ENCODE assay signal across 11 mouse cellular contexts in genomic region chr2:170307589-170308021, GRCm38 (mm10).
DNase-seq lines count a peak whose midpoint lies in the region; ATAC-seq lines count a peak whose summit lies in the region.
"Had no signal": no experiment of that assay in that cellular context is flagged by ENCODE, and none has a peak within 500 bp of the region (broad histone marks: within the 10 kb centered on the region; RNA-seq: fewer than 3 reads in every experiment).

No protein-coding gene starts in this region.

- H3K27ac ChIP-seq in limb, embryonic 12.5 days = peak overlapping the region; percentile 80; the same call in 1 of the 2 replicates
- no peak overlapping the region; the same call in 1 of the 2 replicates for H3K27ac ChIP-seq in limb, embryonic 10.5 days
- peak overlapping the region; percentile 65; the same call in 1 of the 2 replicates for H3K27ac ChIP-seq in brown adipose tissue, adult 24 weeks (replicated peaks; ENCODE audit: low read depth, low read length)
- peak overlapping the region; percentile 73 for H3K27ac ChIP-seq in hindbrain, embryonic 13.5 days
- H3K27ac ChIP-seq in neural tube, embryonic 13.5 days (replicated peaks) = peak overlapping the region; percentile 65

- no peak overlapping the region for H3K9ac ChIP-seq in limb, embryonic 12.5 days (replicated peaks)
- H3K9ac ChIP-seq in hindbrain, embryonic 13.5 days = no peak overlapping the region
- 0 out of 2 replicates have a peak overlapping the region, but pooled peaks have one; percentile 26 for H3K9ac ChIP-seq in neural tube, embryonic 13.5 days

- H3K4me3 ChIP-seq in limb, embryonic 12.5 days (replicated peaks) = no peak overlapping the region
- no peak overlapping the region for H3K4me3 ChIP-seq in limb, embryonic 10.5 days
- H3K4me3 ChIP-seq in brown adipose tissue, adult 24 weeks (ENCODE audit: insufficient read depth, low read depth, low read length) = no peak overlapping the region
- H3K4me3 ChIP-seq in hindbrain, embryonic 13.5 days = no peak overlapping the region
- H3K4me3 ChIP-seq in neural tube, embryonic 13.5 days = no peak overlapping the region

- no peaks in the 10 kb centered on the region for H3K36me3 ChIP-seq in limb, embryonic 12.5 days
- H3K36me3 ChIP-seq in limb, embryonic 10.5 days = no peaks in the 10 kb centered on the region
- no peaks in the 10 kb centered on the region for H3K36me3 ChIP-seq in hindbrain, embryonic 13.5 days
- no peaks in the 10 kb centered on the region for H3K36me3 ChIP-seq in neural tube, embryonic 13.5 days

- no peak overlapping the region for H3K4me2 ChIP-seq in limb, embryonic 12.5 days
- no peak overlapping the region for H3K4me2 ChIP-seq in hindbrain, embryonic 13.5 days
- no peak overlapping the region; the same call in 1 of the 2 replicates for H3K4me2 ChIP-seq in neural tube, embryonic 13.5 days

- DNase-seq in limb, embryonic 10.5 days (ENCODE audit: low spot score) = no peak
- no peak for DNase-seq in ovary, postnatal 14 days (ENCODE audit: low spot score)
- DNase-seq in layer of hippocampus, adult 8-10 months (ENCODE audit: low spot score in 2 of 2) = no peak
- no peak for DNase-seq in left cerebral cortex, adult 11 months (ENCODE audit: low spot score)
- DNase-seq: cerebellum, adult 9-11 months; kidney, adult 8-10 months; lung, adult 18-20 months had no signal

- H3K27me3 ChIP-seq in limb, embryonic 12.5 days = no peaks in the 10 kb centered on the region
- H3K27me3 ChIP-seq in limb, embryonic 10.5 days (ENCODE audit: low read depth, poor library complexity, severe bottlenecking) = no peaks in the 10 kb centered on the region
- H3K27me3 ChIP-seq in hindbrain, embryonic 13.5 days = no peaks in the 10 kb centered on the region; the same call in 1 of the 2 replicates
- no peaks in the 10 kb centered on the region for H3K27me3 ChIP-seq in neural tube, embryonic 13.5 days

- peaks cover 17% of the 10 kb centered on the region for H3K4me1 ChIP-seq in limb, embryonic 12.5 days (replicated peaks)
- peaks cover 16% of the 10 kb centered on the region; the same call in 1 of the 2 replicates for H3K4me1 ChIP-seq in limb, embryonic 10.5 days
- peaks cover 7% of the 10 kb centered on the region; the same call in 1 of the 2 replicates for H3K4me1 ChIP-seq in brown adipose tissue, adult 24 weeks (ENCODE audit: control insufficient read depth, insufficient read depth, insufficient read length, low read length)
- H3K4me1 ChIP-seq in hindbrain, embryonic 13.5 days (replicated peaks) = peaks cover 24% of the 10 kb centered on the region
- H3K4me1 ChIP-seq in neural tube, embryonic 13.5 days (replicated peaks) = peaks cover 24% of the 10 kb centered on the region

- ATAC-seq in limb, embryonic 12.5 days (ENCODE audit: insufficient number of reproducible peaks, insufficient read depth, low FRiP score, low TSS enrichment, low read depth) = no peak
- ATAC-seq in hindbrain, embryonic 13.5 days (ENCODE audit: low FRiP score) = peak; percentile 82
- peak; percentile 64 for ATAC-seq in neural tube, embryonic 13.5 days (ENCODE audit: low read depth)

- H3K9me3 ChIP-seq in limb, embryonic 12.5 days = no peaks in the 10 kb centered on the region; the same call in 1 of the 2 replicates
- H3K9me3 ChIP-seq in limb, embryonic 10.5 days (replicated peaks) = peaks cover 4% of the 10 kb centered on the region; the same call in 1 of the 2 replicates
- H3K9me3 ChIP-seq in hindbrain, embryonic 13.5 days = no peaks in the 10 kb centered on the region
- no peaks in the 10 kb centered on the region for H3K9me3 ChIP-seq in neural tube, embryonic 13.5 days

- WGBS in limb, embryonic 12.5 days = 75% methylated on average over 7 of the region's 7 CpGs
- 80% methylated on average over 7 of the region's 7 CpGs for WGBS in limb, embryonic 10.5 days
- WGBS in hindbrain, embryonic 13.5 days = 25% methylated on average over 7 of the region's 7 CpGs
- WGBS in neural tube, embryonic 13.5 days = 38% methylated on average over 7 of the region's 7 CpGs
